Mouse (Mus musculus) heart, postnatal 0 days (tissue): ENCODE measurements around the gene Mbnl2.

ENCODE experiments used
- CTCF ChIP-seq: IDR thresholded peaks from 2 replicates; pipeline ENCODE4 v1.5.1; 2016; ENCODE audit warnings: antibody characterized with exemption, control low read depth, low read depth
- EP300 ChIP-seq: IDR thresholded peaks from 2 replicates; pipeline ENCODE4 v1.6.1; 2016; ENCODE audit warnings: antibody characterized with exemption, low read depth

DNA sequence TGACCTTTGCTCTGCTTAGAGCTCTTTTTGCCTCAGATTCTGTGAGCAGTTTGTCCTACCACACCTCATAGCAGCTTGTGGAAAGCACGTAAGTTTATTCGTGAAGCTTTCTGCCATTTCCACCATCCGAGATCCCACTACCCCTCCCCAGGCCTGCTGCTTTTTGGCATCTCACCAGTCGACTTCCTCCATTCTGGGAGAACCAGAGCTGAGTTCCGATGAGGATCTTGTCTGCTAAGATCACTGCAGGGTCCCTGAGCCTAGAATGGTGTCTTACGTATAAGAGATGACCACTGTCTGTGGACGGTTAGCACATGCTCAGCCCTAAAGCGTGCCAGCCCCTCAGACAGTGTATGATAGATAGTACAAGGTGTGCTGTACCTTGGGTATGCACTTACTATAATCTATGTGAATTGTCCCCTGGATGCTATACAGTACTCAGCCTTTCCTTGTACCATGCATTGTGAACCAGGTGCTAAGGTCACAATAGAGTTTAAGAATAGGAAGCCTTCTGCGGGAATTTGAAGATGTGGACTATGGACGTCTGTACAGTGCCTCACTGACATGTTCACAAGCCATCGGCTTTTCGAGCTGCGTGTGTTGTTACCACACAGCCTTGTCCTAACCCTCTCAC lies 55.5 kb downstream of the Mbnl2 start:
- TF ChIP-seq EP300 (no peak), CTCF (no peak)
